Mouse (Mus musculus): ENCODE data around the gene Arhgap19. TPM values are rescaled to one million over a fixed set of nuclear protein-coding genes. Genes with fewer than 3 reads are reported as not detected.

The Arhgap19 gene
- polyA plus RNA-seq, 1 experiment from 2014 or later: 3.5 TPM

- no peak overlapping the region for H3K27ac ChIP-seq (ENCODE audit: low read depth, low read length)
- H3K36me3 ChIP-seq (ENCODE audit: control insufficient read depth, insufficient read depth): peaks cover 5% of the 10 kb centered on the region; the same call in 1 of the 2 replicates
- ATAC-seq: peak; percentile 61; the same call in 1 of the 2 replicates
- peak; percentile 96 for TF ChIP-seq CTCF (IDR thresholded peaks at IDR 0.05; ENCODE audit: low read depth)
- 28% methylated on average over 12 of the region's 12 CpGs for WGBS
- no peaks in the 10 kb centered on the region for H3K4me1 ChIP-seq (replicated peaks; ENCODE audit: control insufficient read depth, insufficient read depth, low read length)
- no peaks in the 10 kb centered on the region for H3K27me3 ChIP-seq (replicated peaks; ENCODE audit: control insufficient read depth, insufficient read depth, low read length)
- H3K9ac ChIP-seq (ENCODE audit: low read depth, low read length): no peak overlapping the region
- no peaks in the 10 kb centered on the region for H3K9me3 ChIP-seq (ENCODE audit: control insufficient read depth)
- H3K4me3 ChIP-seq (ENCODE audit: low read depth, low read length): no peak overlapping the region
- no peak overlapping the region for H3K4me2 ChIP-seq (replicated peaks; ENCODE audit: low read depth)
These were observed 37.8 kb downstream of the Arhgap19 start for GRCm38 (mm10) chr19:41763870-41764660.

GRCm38 (mm10) chr19:41761529-41761928, 40.3 kb downstream of the Arhgap19 start:
- Histone ChIP-seq H3K9me3 (ENCODE audit: control insufficient read depth) (no peaks in the 10 kb centered on the region), H3K4me2 (replicated peaks; ENCODE audit: low read depth) (no peak overlapping the region), H3K9ac (ENCODE audit: low read depth, low read length) (no peak overlapping the region), H3K4me1 (replicated peaks; ENCODE audit: control insufficient read depth, insufficient read depth, low read length) (no peaks in the 10 kb centered on the region), H3K27me3 (replicated peaks; ENCODE audit: control insufficient read depth, insufficient read depth, low read length) (no peaks in the 10 kb centered on the region), H3K27ac (ENCODE audit: low read depth, low read length) (no peak overlapping the region), H3K36me3 (ENCODE audit: control insufficient read depth, insufficient read depth) (no peaks in the 10 kb centered on the region), H3K4me3 (ENCODE audit: low read depth, low read length) (no peak overlapping the region)
- no peak; the same call in 1 of the 2 replicates for ATAC-seq
- WGBS: 47% methylated on average over 9 of the region's 9 CpGs
- peak; percentile 77 for TF ChIP-seq CTCF (IDR thresholded peaks at IDR 0.05; ENCODE audit: low read depth)

- no peak overlapping the region for H3K9ac ChIP-seq (ENCODE audit: low read depth, low read length)
- no peak overlapping the region for H3K4me3 ChIP-seq (ENCODE audit: low read depth, low read length)
- H3K27ac ChIP-seq (ENCODE audit: low read depth, low read length): no peak overlapping the region
- no peak for ATAC-seq
- H3K4me2 ChIP-seq (replicated peaks; ENCODE audit: low read depth): no peak overlapping the region
- H3K9me3 ChIP-seq (ENCODE audit: control insufficient read depth): no peaks in the 10 kb centered on the region
- no peaks in the 10 kb centered on the region for H3K27me3 ChIP-seq (replicated peaks; ENCODE audit: control insufficient read depth, insufficient read depth, low read length)
- TF ChIP-seq CTCF (IDR thresholded peaks at IDR 0.05; ENCODE audit: low read depth): peak; percentile 30
- WGBS: 80% methylated on average over 6 of the region's 6 CpGs
- no peaks in the 10 kb centered on the region for H3K36me3 ChIP-seq (ENCODE audit: control insufficient read depth, insufficient read depth)
- no peaks in the 10 kb centered on the region for H3K4me1 ChIP-seq (replicated peaks; ENCODE audit: control insufficient read depth, insufficient read depth, low read length)
These were observed 42.1 kb downstream of the Arhgap19 start for GRCm38 (mm10) chr19:41759765-41760164.

- 87% methylated on average over 5 of the region's 5 CpGs for WGBS
- Histone ChIP-seq H3K27ac (ENCODE audit: low read depth, low read length) (no peak overlapping the region), H3K4me1 (replicated peaks; ENCODE audit: control insufficient read depth, insufficient read depth, low read length) (no peaks in the 10 kb centered on the region), H3K36me3 (ENCODE audit: control insufficient read depth, insufficient read depth) (no peaks in the 10 kb centered on the region), H3K9ac (ENCODE audit: low read depth, low read length) (no peak overlapping the region), H3K27me3 (replicated peaks; ENCODE audit: control insufficient read depth, insufficient read depth, low read length) (no peaks in the 10 kb centered on the region), H3K4me2 (replicated peaks; ENCODE audit: low read depth) (no peak overlapping the region), H3K4me3 (ENCODE audit: low read depth, low read length) (no peak overlapping the region), H3K9me3 (ENCODE audit: control insufficient read depth) (no peaks in the 10 kb centered on the region)
- ATAC-seq: no peak
- no peak for TF ChIP-seq CTCF (IDR thresholded peaks at IDR 0.05; ENCODE audit: low read depth)
These were observed 42.6 kb downstream of the Arhgap19 start for GRCm38 (mm10) chr19:41759270-41759669.

GRCm38 (mm10) chr19:41754760-41755159, 47.1 kb downstream of the Arhgap19 start:
- no peak overlapping the region for H3K9ac ChIP-seq (ENCODE audit: low read depth, low read length)
- no peak overlapping the region for H3K4me3 ChIP-seq (ENCODE audit: low read depth, low read length)
- no peaks in the 10 kb centered on the region for H3K27me3 ChIP-seq (replicated peaks; ENCODE audit: control insufficient read depth, insufficient read depth, low read length)
- H3K36me3 ChIP-seq (ENCODE audit: control insufficient read depth, insufficient read depth): no peaks in the 10 kb centered on the region
- H3K4me1 ChIP-seq (replicated peaks; ENCODE audit: control insufficient read depth, insufficient read depth, low read length): no peaks in the 10 kb centered on the region
- H3K27ac ChIP-seq (ENCODE audit: low read depth, low read length): no peak overlapping the region
- no peak for TF ChIP-seq CTCF (IDR thresholded peaks at IDR 0.05; ENCODE audit: low read depth)
- no peak overlapping the region for H3K4me2 ChIP-seq (replicated peaks; ENCODE audit: low read depth)
- H3K9me3 ChIP-seq (ENCODE audit: control insufficient read depth): no peaks in the 10 kb centered on the region
- no peak for ATAC-seq
- 77% methylated on average over 15 of the region's 15 CpGs for WGBS

GRCm38 (mm10) chr19:41751906-41752305, 49.9 kb downstream of the Arhgap19 start:
- TF ChIP-seq CTCF (IDR thresholded peaks at IDR 0.05; ENCODE audit: low read depth): no peak
- Histone ChIP-seq H3K27ac (ENCODE audit: low read depth, low read length) (no peak overlapping the region), H3K4me1 (replicated peaks; ENCODE audit: control insufficient read depth, insufficient read depth, low read length) (no peaks in the 10 kb centered on the region), H3K9me3 (ENCODE audit: control insufficient read depth) (no peaks in the 10 kb centered on the region), H3K27me3 (replicated peaks; ENCODE audit: control insufficient read depth, insufficient read depth, low read length) (no peaks in the 10 kb centered on the region), H3K4me3 (ENCODE audit: low read depth, low read length) (no peak overlapping the region), H3K9ac (ENCODE audit: low read depth, low read length) (no peak overlapping the region), H3K4me2 (replicated peaks; ENCODE audit: low read depth) (no peak overlapping the region), H3K36me3 (ENCODE audit: control insufficient read depth, insufficient read depth) (no peaks in the 10 kb centered on the region)
- 80% methylated on average over 11 of the region's 11 CpGs for WGBS
- no peak for ATAC-seq
